Mouse (Mus musculus) cortical plate, adult 2 months (tissue): ENCODE measurements around the gene Nkg7. TPM values are rescaled to one million over a fixed set of nuclear protein-coding genes. Genes with fewer than 3 reads are reported as not detected.
"Not testable (repeated sequence)": the region's sequence is repeated elsewhere in the genome, so short reads cannot be mapped to it uniquely, and the experiment has no call there.

Experiments used
- H3K27ac ChIP-seq: fragments of 200-500 bp; 2 replicates; pipeline ENCODE4 v1.5.1; 2012; ENCODE audit warnings: low read length, control low read depth, inconsistent platforms; ENCODE audit not compliant: insufficient read depth
- H3K4me1 ChIP-seq: fragments of 200-500 bp; 2 replicates; pipeline ENCODE4 v1.6.1; 2011; ENCODE audit warnings: low read length; ENCODE audit not compliant: control insufficient read depth, insufficient read depth
- H3K4me3 ChIP-seq: fragments of 200-500 bp; 2 replicates; pipeline ENCODE4 v1.5.1; 2011; ENCODE audit warnings: mild to moderate bottlenecking, low read length, control low read depth; ENCODE audit not compliant: insufficient read depth
- CTCF ChIP-seq: fragments of 200-500 bp; IDR thresholded peaks from 2 replicates; pipeline ENCODE4 v1.5.1; 2011; ENCODE audit warnings: mild to moderate bottlenecking, control low read depth, low read length; ENCODE audit not compliant: insufficient read depth; ENCODE audit errors: extremely low read depth
- POLR2A ChIP-seq: fragments of 200-500 bp; IDR thresholded peaks from 2 replicates; pipeline ENCODE4 v1.6.1; 2011; ENCODE audit warnings: mild to moderate bottlenecking, low read length, control low read depth; ENCODE audit not compliant: insufficient read depth; ENCODE audit errors: extremely low read depth
- polyA plus RNA-seq: library from polyadenylated mRNA; depleted of rRNA; stranded (reverse); fragments of >200 nt; gene quantifications from 2 replicates; pipeline ENCODE4 v1.2.3, GENCODE M21; 2012; rRNA removed

Nkg7 gene
- polyA plus RNA-seq, result 0.32 TPM in 1 of 2 replicates, not detected in the other

DNA sequence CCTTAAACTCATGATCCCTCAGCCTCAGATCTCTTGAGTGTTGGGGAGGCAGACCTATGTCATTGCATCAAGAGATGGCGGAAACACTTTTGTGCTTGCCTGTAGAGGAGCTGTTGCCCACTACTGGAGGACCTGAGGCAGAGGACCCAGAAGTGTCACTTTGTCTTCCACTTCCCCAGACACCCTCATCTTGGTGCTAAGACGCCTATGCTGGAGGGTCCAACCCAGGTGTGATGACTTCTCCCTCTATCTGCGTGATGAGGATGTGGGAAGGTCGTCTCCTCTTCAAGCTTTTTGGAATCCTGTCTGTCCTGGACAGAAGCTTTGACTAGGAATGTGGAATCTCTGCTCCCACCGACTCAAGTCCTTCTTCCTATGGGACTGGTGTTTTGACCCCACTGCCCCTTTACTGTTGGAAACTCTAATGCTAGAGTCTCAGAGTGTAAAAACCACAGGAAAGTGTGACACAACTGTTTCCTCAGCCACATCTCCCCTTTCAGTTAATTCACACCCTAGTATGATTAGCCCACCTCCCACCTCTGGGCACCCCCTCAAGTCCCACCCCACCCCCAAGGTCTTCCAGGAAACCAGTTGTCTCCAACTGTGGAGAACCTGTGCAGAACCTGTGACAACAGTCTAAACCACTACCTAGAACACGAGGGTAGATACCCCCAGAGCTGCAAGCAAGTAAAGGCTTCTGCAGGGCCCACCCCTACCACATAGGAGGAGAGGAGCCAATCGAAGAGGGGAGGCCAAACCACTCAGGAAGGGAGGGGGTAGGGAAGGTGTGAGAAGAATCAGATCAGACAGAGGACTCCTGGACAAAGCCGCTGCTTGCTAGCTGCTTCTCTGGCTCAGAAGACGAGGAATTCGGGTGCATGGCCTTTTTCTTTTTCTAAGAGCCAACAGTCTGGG is at the start of gene Nkg7:
Gene Nkg7 (plus strand): TSS at position 733 of the 915 bp plus-strand sequence.
- Histone ChIP-seq H3K27ac (no peak within 1 kb of the TSS), H3K4me1 (no peaks in the 10 kb centered on the region), H3K4me3 (no peak within 1 kb of the TSS)
- no peak for TF ChIP-seq POLR2A
- no peak for TF ChIP-seq CTCF

DNA sequence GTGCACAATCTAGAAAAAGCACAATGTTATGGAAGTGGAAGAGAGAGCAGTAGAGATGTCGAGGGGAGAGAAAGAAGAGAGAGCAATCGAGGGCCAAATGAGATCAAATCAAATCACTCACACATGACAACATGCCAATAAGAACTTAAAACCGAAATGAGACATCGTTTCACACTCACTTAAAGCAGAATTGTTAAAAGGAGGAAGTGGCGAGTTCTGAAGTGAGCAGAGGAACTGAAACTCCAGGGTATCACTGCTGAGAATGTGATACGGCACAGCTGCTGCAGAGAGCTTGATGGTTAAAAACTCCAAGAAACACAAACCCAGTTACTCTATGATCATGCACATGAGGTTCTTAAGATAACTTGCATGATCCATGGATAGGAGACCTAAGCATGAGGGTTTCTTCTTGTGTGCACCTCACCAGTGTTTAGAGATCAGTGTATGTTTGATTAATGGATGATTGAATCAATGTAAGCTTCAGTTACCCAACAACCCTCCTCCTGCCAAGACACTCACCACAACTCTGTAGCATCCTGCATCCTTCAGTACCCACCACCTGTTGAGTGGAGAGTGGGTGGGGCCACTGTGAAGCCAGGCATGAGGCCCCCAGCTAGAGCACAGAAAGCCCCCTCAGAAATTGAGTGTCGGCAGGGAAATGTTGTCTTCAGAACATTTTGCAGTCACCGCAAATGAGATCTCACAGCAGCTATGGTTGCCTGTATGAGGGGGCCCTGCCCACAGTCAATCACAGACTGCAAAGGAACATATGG is 44.3 kb upstream of the Nkg7 start:
- Histone ChIP-seq H3K27ac (no peak overlapping the region; the same call in 1 of the 2 replicates), H3K4me3 (no peak overlapping the region), H3K4me1 (no peaks in the 10 kb centered on the region)
- TF ChIP-seq POLR2A (no peak), CTCF (no peak)

DNA sequence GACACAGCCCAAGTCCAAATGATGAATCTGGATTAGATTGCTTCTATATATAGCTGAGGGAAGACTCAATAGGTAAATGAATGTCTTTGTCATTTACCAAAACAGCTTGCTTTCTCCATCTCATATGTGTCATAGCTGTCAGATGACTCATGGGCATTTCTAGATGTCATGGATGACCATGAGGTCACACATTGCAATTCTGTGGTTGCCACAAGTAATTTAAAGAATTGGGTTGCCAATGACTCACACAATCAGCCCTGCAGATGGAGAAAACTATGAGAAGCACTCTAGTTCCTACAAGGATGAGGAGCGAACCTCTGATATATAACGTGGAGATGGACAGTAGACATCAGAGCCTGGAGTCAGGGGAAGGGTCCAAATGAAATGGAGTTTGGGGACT is 37.4 kb upstream of the Nkg7 start:
- H3K27ac ChIP-seq, result no peak overlapping the region
- H3K4me1 ChIP-seq, result no peaks in the 10 kb centered on the region
- H3K4me3 ChIP-seq, result no peak overlapping the region
- TF ChIP-seq CTCF (no peak), POLR2A (no peak)

DNA sequence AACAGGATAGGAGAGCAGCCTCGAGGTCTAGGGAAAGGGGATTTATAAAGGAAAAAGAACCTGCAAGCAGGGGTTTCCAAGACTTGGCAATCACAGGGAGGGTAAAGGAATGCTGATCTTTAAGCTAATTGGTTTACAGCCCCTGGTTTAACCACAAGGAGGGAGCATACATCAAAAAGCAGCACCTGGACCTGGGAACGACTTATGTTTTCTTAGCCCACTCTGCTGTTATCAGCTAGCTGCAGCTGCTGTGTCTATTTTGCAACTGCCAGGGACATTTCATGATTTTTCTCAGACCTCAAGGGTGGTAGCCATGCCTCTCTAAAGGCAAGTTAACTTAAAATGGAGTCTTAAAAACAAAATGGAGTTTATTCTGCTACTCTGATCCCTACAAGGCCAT is 34.2 kb upstream of the Nkg7 start:
- Histone ChIP-seq H3K4me1 (no peaks in the 10 kb centered on the region), H3K27ac (no peak overlapping the region), H3K4me3 (no peak overlapping the region)
- no peak for TF ChIP-seq POLR2A
- TF ChIP-seq CTCF, result no peak

DNA sequence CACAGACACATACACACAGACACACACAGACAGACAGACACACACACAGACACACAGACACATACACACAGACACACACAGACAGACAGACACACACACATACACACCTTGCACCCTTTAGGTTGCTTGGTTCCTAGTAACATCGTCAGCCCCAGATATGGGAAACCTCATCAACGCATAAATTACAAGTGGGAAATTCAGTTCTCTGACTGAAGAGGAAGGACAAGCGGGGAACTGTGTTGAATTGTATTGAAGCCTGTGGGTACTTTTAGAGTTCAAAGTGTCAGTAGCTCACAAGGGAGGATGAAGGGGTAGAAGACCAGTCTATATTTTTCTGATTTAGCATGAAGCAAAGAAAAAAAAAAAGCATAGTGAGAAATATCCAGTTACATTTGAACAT is 29.3 kb upstream of the Nkg7 start:
- H3K4me3 ChIP-seq, result no peak overlapping the region
- H3K27ac ChIP-seq, result no peak overlapping the region
- TF ChIP-seq CTCF, result no peak
- no peak for TF ChIP-seq POLR2A
- H3K4me1 ChIP-seq, result no peaks in the 10 kb centered on the region

DNA sequence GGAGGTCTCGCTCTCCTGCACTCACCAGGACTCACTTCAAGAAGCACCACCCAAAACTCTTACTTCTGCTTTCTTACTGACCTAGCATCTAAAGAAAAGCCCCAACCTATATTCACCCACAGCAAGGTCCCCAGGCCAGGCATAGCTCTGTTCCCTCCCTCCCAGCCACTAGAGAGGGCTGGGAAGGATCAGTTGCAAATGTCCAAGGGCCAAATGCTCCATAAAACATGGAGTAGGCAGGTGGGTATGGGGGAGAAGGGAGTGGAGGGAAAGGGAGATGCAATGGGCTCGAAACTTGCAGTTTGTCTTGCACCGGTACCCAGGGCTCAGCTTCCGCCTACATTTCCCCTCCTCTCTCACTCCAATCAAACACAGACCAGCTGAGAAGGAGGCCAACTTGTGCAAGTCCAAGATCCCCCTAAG is 28.7 kb upstream of the Nkg7 start, which contains the start of gene Siglecg:
Gene Siglecg (plus strand): TSS at position 74 of the 423 bp plus-strand sequence.
- TF ChIP-seq POLR2A, result no peak
- TF ChIP-seq CTCF, result no peak
- Histone ChIP-seq H3K4me1 (no peaks in the 10 kb centered on the region), H3K4me3 (no peak within 1 kb of the TSS), H3K27ac (no peak within 1 kb of the TSS)

DNA sequence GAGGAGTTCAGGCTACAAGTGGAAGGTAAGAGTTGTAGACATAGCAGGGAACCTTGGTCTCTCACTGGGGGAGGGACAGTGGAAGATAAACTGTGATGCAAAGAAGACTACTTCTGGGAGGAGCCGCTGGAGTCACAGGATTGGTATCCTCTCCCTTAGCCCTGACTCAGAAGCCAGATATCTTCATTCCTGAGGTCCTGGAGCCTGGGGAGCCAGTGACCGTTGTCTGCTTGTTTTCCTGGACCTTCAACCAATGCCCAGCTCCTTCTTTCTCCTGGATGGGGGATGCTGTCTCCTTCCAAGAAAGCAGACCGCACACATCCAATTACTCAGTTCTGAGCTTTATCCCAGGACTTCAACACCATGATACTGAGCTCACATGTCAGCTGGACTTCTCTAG is 27.8 kb upstream of the Nkg7 start:
- H3K4me3 ChIP-seq, result no peak overlapping the region
- no peak overlapping the region for H3K27ac ChIP-seq
- TF ChIP-seq CTCF, result no peak
- TF ChIP-seq POLR2A, result no peak
- H3K4me1 ChIP-seq, result no peaks in the 10 kb centered on the region

DNA sequence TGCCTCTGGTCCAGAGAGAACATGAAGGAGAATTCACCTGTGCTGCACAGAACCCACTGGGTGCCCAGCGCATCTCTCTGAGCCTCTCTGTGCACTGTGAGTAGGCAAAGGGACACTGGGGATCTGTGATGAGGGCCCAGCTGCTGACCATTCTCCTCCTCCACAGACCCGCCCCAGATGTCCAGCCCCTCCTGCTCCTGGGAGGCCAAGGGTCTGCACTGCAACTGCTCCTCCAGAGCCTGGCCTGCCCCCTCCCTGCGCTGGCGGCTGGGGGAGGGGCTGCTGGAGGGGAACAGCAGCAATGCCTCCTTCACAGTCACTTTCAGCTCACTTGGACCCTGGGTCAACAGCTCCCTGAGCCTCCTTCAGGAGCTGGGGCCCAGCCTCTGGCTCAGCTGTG is 25.1 kb upstream of the Nkg7 start:
- not testable (repeated sequence) for H3K27ac ChIP-seq, H3K4me3 ChIP-seq, H3K4me1 ChIP-seq

DNA sequence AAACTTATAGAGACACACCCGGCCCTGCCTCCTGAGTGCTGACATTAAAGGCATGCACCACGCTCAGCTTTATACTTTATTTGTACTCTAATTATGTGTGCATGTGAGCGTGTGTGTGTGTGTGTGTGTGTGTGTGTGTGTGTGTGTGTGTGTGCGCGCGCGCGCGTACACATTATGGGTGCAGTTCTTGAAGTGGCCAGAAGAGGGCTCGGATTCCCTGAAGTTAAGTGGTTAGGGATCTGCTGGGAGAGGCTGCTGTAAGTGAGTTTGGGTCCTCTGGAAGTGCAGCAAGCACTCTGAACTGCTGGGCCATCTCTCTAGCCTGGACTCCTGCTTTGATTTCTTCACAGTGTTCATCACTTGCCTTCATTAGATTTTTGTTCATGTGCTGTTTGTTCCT is 19.6 kb upstream of the Nkg7 start:
- no peak overlapping the region for H3K4me3 ChIP-seq
- no peaks in the 10 kb centered on the region for H3K4me1 ChIP-seq
- TF ChIP-seq CTCF (no peak), POLR2A (no peak)
- no peak overlapping the region for H3K27ac ChIP-seq
